Mouse (Mus musculus) brown adipose tissue, adult 24 weeks (tissue): ENCODE measurements at regions not wholly inside any gene's neighbourhood (a gene's known extent, or its start where the extent isn't known, plus 50 kb on each side); places are given as distances from the start of the nearest gene placed in this dataset.
"Not testable (repeated sequence)": the region's sequence is repeated elsewhere in the genome, so short reads cannot be mapped to it uniquely, and the experiment has no call there.

Experiments used
- H3K27ac ChIP-seq: fragments of 200-500 bp; replicated peaks from 2 replicates; pipeline ENCODE4 v1.5.1; 2012; ENCODE audit warnings: low read depth, mild to moderate bottlenecking, low read length
- H3K4me1 ChIP-seq: fragments of 200-500 bp; 2 replicates; pipeline ENCODE4 v1.6.1; 2012; ENCODE audit warnings: low read length, mixed read lengths; ENCODE audit not compliant: control insufficient read depth, insufficient read depth, insufficient read length
- H3K4me3 ChIP-seq: fragments of 200-500 bp; 2 replicates; pipeline ENCODE4 v1.5.1; 2012; ENCODE audit warnings: low read depth, mild to moderate bottlenecking, low read length, moderate library complexity; ENCODE audit not compliant: insufficient read depth

GRCm38 (mm10) chr7:116715234-116716046 is 211.3 kb downstream of the Nucb2 start:
- H3K27ac ChIP-seq, result peak overlapping the region; percentile 95

DNA sequence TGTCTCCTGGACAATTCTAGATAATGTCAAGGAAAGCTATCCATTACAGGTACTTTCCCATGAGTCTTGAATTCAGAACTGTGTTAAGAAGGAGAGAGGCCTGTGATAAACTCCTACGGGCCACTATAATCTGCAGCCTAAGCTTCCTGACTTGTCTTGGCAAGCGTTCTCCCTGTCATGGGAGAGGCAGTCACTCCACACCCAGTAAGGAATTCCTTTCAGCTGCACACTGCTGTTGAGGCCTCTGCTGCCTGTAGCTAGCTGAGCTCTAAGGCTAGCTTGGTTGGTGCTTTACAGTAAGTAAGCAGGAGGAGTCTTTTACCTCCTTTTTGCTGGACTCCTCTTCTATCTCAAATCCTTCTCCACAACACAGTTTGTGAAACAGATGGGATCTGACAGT is 224.2 kb downstream of the Nucb2 start:
- Histone ChIP-seq H3K4me1 (peaks cover 11% of the 10 kb centered on the region), H3K4me3 (no peak overlapping the region), H3K27ac (peak overlapping the region; percentile 76)

More at GRCm38 (mm10) chr7:116715234-116716046, 211.3 kb downstream of the Nucb2 start:
- Histone ChIP-seq H3K4me3 (no peak overlapping the region), H3K4me1 (peaks cover 23% of the 10 kb centered on the region)

DNA sequence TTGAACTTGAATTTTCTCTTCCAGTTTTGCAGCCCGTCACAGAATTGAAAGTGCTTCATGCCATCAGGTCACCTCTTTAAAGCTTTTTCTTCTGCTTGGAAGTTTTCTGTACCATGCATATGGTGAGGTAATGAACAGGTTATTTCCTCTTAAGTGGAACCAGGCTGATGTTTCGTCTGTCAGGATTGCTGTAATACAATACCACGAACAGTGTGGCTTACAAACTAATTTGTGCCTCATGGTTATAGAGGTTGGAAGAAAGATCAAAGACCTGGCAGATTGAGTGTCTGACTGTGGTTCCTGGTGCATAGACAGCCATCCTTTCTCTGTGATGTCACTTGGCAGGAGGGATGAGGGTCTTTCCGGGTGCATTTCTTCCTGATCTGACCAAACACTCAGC is 225.6 kb downstream of the Nucb2 start:
- H3K27ac ChIP-seq, result no peak overlapping the region
- H3K4me3 ChIP-seq, result no peak overlapping the region
- H3K4me1 ChIP-seq, result peaks cover 11% of the 10 kb centered on the region

GRCm38 (mm10) chr7:116735676-116736075 is 231.5 kb downstream of the Nucb2 start:
- H3K27ac ChIP-seq, result no peak overlapping the region
- no peak overlapping the region for H3K4me3 ChIP-seq
- H3K4me1 ChIP-seq, result peaks cover 3% of the 10 kb centered on the region; the same call in 1 of the 2 replicates

GRCm38 (mm10) chr7:116736333-116736732 is 232.2 kb downstream of the Nucb2 start:
- H3K4me3 ChIP-seq, result no peak overlapping the region
- peaks cover 3% of the 10 kb centered on the region; the same call in 1 of the 2 replicates for H3K4me1 ChIP-seq
- H3K27ac ChIP-seq, result no peak overlapping the region

GRCm38 (mm10) chr7:116738009-116738408 is 233.8 kb downstream of the Nucb2 start:
- Histone ChIP-seq H3K4me1 (peaks cover 3% of the 10 kb centered on the region; the same call in 1 of the 2 replicates), H3K4me3 (no peak overlapping the region), H3K27ac (no peak overlapping the region)

DNA sequence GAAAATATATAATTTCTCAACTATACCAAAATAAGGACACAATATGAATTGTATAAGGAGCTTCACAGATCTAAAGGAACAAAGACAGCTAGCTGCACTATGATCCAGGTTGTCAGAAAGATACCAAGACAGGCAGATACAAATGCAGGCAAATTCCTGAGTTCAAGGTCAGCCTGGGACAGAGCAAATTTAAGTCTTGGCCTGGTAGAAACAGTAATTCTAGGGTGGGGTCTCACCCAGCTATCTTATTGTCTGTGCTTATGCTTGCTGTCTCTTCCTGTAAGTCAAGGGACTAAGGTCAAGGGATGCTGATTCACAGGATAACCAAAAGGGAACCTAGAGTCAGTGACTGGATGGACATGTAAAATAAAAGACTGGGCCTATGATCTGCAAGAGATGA is 250.4 kb downstream of the Nucb2 start:
- H3K4me1 ChIP-seq, result no peaks in the 10 kb centered on the region
- H3K27ac ChIP-seq, result no peak overlapping the region
- H3K4me3 ChIP-seq, result no peak overlapping the region

- H3K4me3 ChIP-seq, H3K4me1 ChIP-seq, H3K27ac ChIP-seq: not testable (repeated sequence)
Observed at GRCm38 (mm10) chr7:116792181-116792580, 288.0 kb downstream of the Nucb2 start.

- no peaks in the 10 kb centered on the region for H3K4me1 ChIP-seq
- H3K27ac ChIP-seq, result no peak overlapping the region
Observed at GRCm38 (mm10) chr7:116808475-116808874, 304.3 kb downstream of the Nucb2 start.

GRCm38 (mm10) chr7:116816494-116816893 is 312.3 kb downstream of the Nucb2 start:
- Histone ChIP-seq H3K27ac (no peak overlapping the region), H3K4me1 (no peaks in the 10 kb centered on the region), H3K4me3 (no peak overlapping the region)

More at GRCm38 (mm10) chr7:116808475-116808874, 304.3 kb downstream of the Nucb2 start:
- no peak overlapping the region for H3K4me3 ChIP-seq

DNA sequence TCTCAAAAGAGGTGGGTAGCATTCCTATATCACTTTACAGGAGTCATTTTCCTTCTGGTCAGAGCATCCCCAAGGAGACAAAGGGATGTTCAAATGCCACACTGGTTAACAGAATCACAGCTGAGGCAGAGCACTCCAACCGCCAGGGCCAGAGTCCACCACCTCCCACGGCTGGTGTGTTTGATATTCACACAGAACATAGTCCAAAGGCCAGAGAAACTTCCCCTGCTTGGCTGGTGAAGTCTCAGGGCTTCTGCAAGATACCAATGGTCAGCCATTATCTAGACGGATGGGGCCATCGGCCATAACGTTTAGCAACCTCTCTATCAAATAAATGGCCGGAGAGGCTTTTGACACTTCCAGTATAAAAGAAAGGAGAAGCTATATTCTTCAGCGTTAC is 313.8 kb downstream of the Nucb2 start:
- no peaks in the 10 kb centered on the region for H3K4me1 ChIP-seq
- H3K4me3 ChIP-seq, result no peak overlapping the region
- H3K27ac ChIP-seq, result no peak overlapping the region

GRCm38 (mm10) chr7:116820613-116821012 is 316.4 kb downstream of the Nucb2 start:
- no peak overlapping the region for H3K27ac ChIP-seq
- no peaks in the 10 kb centered on the region for H3K4me1 ChIP-seq

DNA sequence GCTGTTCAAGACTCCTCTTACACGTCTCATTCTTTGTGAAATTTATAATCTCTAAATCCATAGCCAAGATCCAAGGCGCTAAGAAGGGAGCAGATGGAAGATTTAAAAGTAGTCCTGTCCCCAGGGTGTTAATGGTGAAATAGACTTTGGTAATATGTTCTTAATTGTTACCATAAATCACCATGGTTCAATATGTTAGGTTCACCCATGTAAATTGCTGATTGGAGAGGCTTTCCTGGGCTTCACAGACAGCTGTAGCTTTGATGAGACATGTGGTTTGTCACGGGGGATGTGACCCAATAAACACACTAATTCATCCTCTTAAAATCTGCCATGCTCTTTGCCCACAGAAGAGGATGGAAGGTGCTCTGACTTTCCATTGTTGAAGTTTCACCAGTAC is 338.7 kb downstream of the Nucb2 start:
- Histone ChIP-seq H3K27ac (no peak overlapping the region), H3K4me3 (no peak overlapping the region), H3K4me1 (no peaks in the 10 kb centered on the region)

More at GRCm38 (mm10) chr7:116820613-116821012, 316.4 kb downstream of the Nucb2 start:
- H3K4me3 ChIP-seq, result no peak overlapping the region

DNA sequence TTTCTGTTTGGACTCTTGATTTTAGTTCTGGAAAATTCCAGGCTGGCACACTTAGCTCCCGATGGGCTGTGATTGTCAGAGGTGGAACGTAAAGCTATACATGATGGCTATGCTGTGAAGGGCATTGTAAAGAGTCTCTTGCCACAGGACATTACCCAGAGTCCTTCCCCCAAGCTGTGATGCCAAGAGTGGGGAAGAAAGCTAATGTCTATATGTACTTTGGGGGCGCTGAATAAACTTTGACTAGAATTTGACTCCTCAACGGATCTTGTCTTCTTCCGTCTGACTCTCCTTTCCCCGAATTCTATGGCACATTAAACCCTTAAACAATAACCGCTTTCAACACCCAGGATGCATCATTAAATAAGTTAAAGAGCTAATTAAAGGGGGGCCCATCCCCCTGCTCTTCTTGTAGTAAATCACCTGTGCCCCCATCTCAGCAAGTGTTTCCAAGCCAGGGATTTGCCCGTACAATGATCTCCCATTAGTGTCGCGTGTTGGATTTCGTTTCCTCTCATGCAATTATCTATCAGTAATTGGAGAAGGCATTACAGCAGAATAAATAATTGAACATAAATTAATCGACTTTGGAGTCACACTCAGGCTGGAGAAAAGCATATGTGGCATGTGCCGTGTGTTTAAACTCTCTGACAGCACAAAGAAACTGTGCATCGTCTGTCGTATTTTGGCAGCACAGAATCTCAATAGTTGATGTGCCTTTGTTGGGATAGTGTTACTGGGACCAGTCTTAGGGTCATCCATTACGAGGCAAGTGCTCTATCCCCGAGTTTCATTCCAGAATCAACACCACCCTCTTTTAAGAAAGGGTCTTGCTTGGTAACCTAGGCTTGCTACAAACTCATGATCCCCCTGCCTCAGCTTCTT is 343.9 kb downstream of the Nucb2 start:
- Histone ChIP-seq H3K4me3 (no peak overlapping the region), H3K4me1 (no peaks in the 10 kb centered on the region), H3K27ac (no peak overlapping the region)

DNA sequence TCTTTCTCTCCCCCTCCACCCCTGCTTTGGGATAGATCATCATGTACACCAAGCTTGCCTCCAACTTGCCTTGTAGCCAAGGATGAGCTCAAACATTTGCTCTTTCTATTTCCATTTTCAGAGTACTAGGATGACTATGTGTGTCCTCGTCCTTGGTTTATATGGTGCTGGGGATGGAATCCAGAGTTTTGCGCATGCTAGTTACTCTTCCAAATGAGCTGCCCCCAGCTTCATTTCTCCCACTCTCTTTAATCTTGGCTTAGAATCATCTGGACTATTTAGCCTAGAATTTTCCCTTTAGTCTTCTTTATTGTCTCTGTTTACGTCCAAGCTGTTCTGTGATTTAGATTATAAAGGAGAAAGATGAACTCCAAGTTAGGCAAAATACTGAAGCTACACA is 349.2 kb downstream of the Nucb2 start:
- H3K4me3 ChIP-seq, result no peak overlapping the region
- H3K4me1 ChIP-seq, result no peaks in the 10 kb centered on the region
- no peak overlapping the region for H3K27ac ChIP-seq
